Mouse (Mus musculus) forebrain, embryonic 16.5 days (tissue): ENCODE data around the gene Mysm1. TPM values are rescaled to one million over a fixed set of nuclear protein-coding genes. Genes with fewer than 3 reads are reported as not detected.

ENCODE experiments used
- ATAC-seq: fragments of 200-750 bp; cut with Nextera tagmentation; 2 replicates; pipeline ENCODE4 v1.8.0; 2017; ENCODE audit warnings: mild to moderate bottlenecking, moderate library complexity
- H3K27ac ChIP-seq: fragments of 300-500 bp; sonication (generic); 2 replicates; pipeline ENCODE4 v1.5.1; 2014; ENCODE audit warnings: low read length, control low read depth
- H3K27me3 ChIP-seq: fragments of 300-500 bp; sonication (generic); replicated peaks from 2 replicates; pipeline ENCODE4 v1.6.1; 2014; ENCODE audit warnings: low read length; ENCODE audit not compliant: control insufficient read depth, insufficient read depth
- H3K36me3 ChIP-seq: fragments of 300-500 bp; sonication (generic); 2 replicates; pipeline ENCODE4 v1.6.1; 2014; ENCODE audit not compliant: control insufficient read depth, insufficient read depth
- H3K4me1 ChIP-seq: fragments of 300-500 bp; sonication (generic); replicated peaks from 2 replicates; pipeline ENCODE4 v1.6.1; 2014; ENCODE audit warnings: low read length; ENCODE audit not compliant: control insufficient read depth, insufficient read depth
- H3K4me2 ChIP-seq: fragments of 300-500 bp; sonication (generic); 2 replicates; pipeline ENCODE4 v1.6.1; 2014; ENCODE audit warnings: mild to moderate bottlenecking, low read length, control low read depth
- H3K4me3 ChIP-seq: fragments of 300-500 bp; sonication (generic); replicated peaks from 2 replicates; pipeline ENCODE4 v1.5.1; 2014; ENCODE audit warnings: mild to moderate bottlenecking, low read length, control low read depth
- H3K9ac ChIP-seq: fragments of 300-500 bp; sonication (generic); replicated peaks from 2 replicates; pipeline ENCODE4 v1.6.1; 2014; ENCODE audit warnings: low read depth, low read length, control low read depth
- H3K9me3 ChIP-seq: fragments of 300-500 bp; sonication (generic); 2 replicates; pipeline ENCODE4 v1.6.1; 2016; ENCODE audit warnings: low read length; ENCODE audit not compliant: control insufficient read depth
- WGBS: fragments of 180-500 bp; shearing (Covaris S2); extraction: QIAGEN DNeasy Blood & Tissue Kit; methylation state at CpG from one replicate; pipeline ENCODE4 v1.1.7; 2014; 5-methylcytosine and 5-hydroxymethylcytosine counted together
- polyA plus RNA-seq: library from polyadenylated mRNA; unstranded; fragments of >200 nt; fragmentation: Nextera tagmentation; extraction: Ambion mirVana; gene quantifications from 2 replicates; pipeline ENCODE4 v1.2.1, GENCODE M21; 2015

Gene Mysm1
- polyA plus RNA-seq, result 28.2 and 31.9 TPM in 2 replicates

DNA sequence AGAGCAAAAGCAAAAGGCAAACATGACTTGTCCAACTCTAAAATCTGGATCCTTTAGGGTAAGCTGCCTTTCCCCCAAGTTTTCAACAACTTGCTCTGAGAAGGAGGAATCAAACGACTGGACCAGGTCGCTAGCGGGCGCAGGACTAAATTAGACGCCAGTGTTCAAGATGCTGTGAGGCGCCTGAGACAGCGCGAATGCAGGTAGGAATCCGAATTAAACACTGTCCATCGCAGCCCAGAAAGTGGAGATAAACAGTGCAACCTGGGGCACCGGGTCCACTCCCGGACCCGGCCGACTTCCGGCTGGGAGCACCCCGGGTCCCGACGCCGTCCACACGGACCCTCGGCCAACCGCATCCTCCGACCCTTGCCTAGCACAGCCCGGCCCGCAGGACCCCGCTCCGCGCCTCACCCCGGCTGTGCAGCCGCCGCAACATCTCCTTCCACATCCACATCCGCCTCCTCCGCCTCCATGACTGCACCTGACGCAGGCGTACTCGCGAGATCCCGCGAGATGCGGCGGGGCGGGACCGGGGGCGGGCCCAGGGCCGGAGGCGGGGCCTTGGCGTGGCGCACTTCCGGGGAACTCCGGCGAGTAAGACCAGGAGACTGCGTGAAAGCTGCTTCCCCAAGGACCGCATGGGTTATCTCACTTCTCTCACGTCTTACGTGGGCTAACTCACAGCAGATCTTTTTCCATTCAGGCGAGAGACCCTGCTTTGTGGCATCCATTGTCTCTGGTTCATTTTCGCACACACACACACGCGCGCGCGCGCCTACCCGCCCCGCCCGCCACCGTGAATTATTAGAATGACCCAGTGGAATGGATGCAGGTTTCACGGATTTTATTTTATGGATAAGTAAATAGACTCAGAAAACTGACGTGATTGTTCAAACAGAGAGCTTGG, at the start of gene Mysm1:
Gene Mysm1, minus strand, starts transcription at position 511 of the 910 bp plus-strand sequence.
- peaks cover 4% of the 10 kb centered on the region; the same call in 1 of the 2 replicates for H3K36me3 ChIP-seq
- H3K9ac ChIP-seq, result peak within 1 kb of the TSS; percentile 98
- no peaks in the 10 kb centered on the region for H3K27me3 ChIP-seq
- H3K4me1 ChIP-seq, result peaks cover 17% of the 10 kb centered on the region
- peak within 1 kb of the TSS; percentile 90 for H3K4me2 ChIP-seq
- H3K27ac ChIP-seq, result peak within 1 kb of the TSS; percentile 93
- H3K9me3 ChIP-seq, result no peaks in the 10 kb centered on the region
- peak; percentile 100 for ATAC-seq
- peak within 1 kb of the TSS; percentile 95 for H3K4me3 ChIP-seq
- WGBS, result under 1% methylated on average over 68 of the region's 69 CpGs

DNA sequence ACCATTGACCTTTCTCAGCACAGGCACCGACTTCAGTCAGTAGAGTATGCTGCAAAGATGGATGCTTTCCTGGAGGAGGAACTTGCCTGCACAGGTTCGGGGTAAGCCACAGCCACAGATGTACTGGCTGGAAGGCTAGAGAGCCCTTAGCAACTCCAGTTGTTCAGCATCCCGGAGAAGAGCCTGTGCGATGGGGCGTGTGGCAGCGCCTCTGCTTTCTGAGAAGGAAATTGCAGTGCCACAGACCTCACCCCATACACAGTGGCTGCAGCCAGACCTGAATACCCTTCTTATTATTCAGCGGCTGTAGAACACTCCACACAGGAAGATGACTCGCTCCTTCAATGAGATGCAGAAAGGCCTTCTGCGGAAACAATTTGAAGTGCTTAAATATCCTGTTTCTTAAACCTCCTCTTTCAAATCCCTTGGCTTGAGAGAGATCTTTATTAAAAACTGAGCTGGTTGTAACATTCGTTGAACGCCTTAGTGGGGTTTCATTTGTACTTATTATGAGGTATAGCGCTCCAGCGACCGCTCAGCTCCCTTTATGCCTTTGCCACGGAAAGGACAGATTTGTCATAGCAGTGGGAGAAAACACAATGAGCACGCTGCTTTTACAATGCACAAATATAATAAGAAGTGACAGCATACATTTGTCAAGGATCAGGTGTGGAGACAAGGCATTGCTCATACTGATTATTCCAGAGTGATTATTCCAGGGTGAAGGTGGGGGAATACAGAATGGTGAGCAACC, 47.1 kb upstream of the Mysm1 start:
- no peaks in the 10 kb centered on the region for H3K27me3 ChIP-seq
- H3K4me3 ChIP-seq, result no peak overlapping the region
- H3K4me2 ChIP-seq, result no peak overlapping the region
- WGBS, result 42% methylated on average over 16 of the region's 16 CpGs
- ATAC-seq, result peak; percentile 70
- H3K9ac ChIP-seq, result no peak overlapping the region
- no peak overlapping the region for H3K27ac ChIP-seq
- H3K36me3 ChIP-seq, result no peaks in the 10 kb centered on the region
- no peaks in the 10 kb centered on the region for H3K9me3 ChIP-seq
- H3K4me1 ChIP-seq, result 0 out of 2 replicates have a peak, but pooled peaks cover 5% of the 10 kb centered on the region

DNA sequence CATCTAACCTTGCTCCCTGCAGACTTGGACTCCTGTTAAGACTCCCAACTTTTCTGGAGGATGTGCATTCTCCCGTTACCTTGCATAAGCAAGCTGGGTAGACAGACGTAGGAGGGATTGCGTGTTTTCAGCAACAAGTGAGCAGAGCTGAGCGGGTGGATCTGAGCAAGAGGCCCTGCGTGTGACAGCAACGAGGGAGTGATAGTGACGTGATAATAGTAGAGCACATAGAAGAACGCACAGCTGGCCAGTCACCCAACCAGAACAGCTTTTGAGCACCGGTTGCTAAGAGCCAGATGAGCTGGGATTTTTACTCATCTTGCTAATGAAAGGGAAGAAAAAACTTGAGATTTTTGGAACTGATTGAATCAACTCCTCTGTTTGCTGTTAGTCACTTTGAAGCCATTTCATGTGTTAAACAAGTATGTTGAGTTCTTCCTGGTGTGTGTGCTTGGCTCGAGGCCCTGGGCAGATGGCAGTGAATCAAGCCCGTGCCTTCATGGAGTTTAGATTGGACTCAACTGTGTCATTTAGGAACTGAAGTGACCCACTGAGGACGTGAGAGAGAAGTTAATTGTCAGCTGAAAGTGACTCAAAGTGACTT, 44.6 kb upstream of the Mysm1 start:
- H3K36me3 ChIP-seq, result no peaks in the 10 kb centered on the region
- H3K9ac ChIP-seq, result no peak overlapping the region
- H3K9me3 ChIP-seq, result no peaks in the 10 kb centered on the region
- no peaks in the 10 kb centered on the region for H3K27me3 ChIP-seq
- 71% methylated on average over 12 of the region's 12 CpGs for WGBS
- no peak overlapping the region for H3K4me3 ChIP-seq
- ATAC-seq, result no peak
- H3K4me2 ChIP-seq, result no peak overlapping the region
- no peak overlapping the region for H3K27ac ChIP-seq
- 0 out of 2 replicates have a peak, but pooled peaks cover 5% of the 10 kb centered on the region for H3K4me1 ChIP-seq

DNA sequence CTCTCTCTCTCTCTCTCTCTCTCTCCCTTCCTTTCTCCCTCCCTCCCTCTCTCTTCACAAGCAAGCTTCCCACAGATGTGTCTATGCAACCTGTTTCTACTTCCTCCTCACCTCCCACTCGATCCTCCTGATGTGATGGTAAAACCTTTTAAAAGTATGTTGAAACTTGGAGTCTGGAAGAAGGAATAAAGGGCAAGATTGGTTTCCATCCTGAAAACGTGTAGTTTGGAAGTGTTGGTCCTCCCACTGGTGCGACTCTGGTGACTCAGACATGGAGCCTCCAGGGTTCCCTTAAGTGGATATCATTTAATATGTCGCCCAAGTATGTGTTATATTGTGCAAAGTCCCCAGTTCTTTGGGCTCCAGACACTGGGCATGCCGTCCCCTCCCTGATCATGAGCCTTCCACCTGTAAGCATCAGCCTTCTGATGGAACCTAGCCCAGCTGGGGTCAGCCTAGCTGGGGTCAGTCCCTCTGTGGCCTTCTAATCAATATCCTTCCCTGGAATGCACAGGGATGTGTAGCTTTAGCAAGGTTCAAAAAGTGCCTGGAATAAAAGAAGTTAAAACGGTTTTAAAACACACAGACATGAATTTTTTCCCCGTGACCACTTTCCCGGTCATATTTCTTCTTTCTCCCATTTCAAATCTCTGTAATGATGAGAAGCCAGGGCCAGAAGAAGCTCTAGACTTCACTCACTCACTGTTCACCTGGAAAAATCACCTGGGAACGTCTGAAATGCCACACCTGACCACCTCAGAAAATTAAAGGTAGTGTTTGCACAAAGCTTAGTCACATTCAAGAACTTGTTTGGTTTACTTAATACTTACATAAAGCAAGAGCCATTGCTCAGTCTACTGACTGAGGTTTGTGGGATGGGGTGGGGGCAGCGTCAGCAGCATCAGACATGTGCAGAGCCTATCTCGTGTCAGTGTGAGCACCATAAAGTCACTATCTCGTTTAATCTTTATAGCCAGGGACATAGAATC, 43.0 kb upstream of the Mysm1 start:
- Histone ChIP-seq H3K9ac (no peak overlapping the region), H3K4me2 (no peak overlapping the region), H3K27me3 (no peaks in the 10 kb centered on the region), H3K4me1 (0 out of 2 replicates have a peak, but pooled peaks cover 7% of the 10 kb centered on the region), H3K9me3 (no peaks in the 10 kb centered on the region), H3K36me3 (no peaks in the 10 kb centered on the region), H3K4me3 (no peak overlapping the region), H3K27ac (no peak overlapping the region)
- no peak for ATAC-seq
- WGBS, result 89% methylated on average over 12 of the region's 12 CpGs

DNA sequence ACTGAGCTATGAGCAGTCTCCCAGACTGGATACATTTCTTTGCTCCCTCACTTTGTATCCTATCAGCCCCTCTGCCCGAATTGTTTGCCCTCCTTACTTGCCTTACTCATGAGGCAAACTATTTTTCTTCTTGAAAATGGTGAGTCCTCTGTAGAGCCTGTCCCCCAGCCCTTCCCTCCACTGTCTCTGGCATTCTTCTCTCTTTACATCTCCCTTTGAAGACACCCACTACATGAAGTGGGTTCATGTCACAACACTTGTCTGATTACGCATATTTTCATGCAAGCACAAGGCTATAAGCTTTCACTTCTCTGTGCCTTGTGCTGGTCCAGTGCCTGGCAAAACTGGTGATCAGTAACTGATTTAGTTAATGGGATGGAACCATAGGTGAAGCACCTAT, 41.3 kb upstream of the Mysm1 start:
- H3K9ac ChIP-seq, result no peak overlapping the region
- ATAC-seq, result no peak
- 73% methylated on average over 2 of the region's 2 CpGs for WGBS
- H3K9me3 ChIP-seq, result no peaks in the 10 kb centered on the region
- H3K4me1 ChIP-seq, result 0 out of 2 replicates have a peak, but pooled peaks cover 2% of the 10 kb centered on the region
- no peak overlapping the region for H3K27ac ChIP-seq
- no peak overlapping the region for H3K4me3 ChIP-seq
- H3K27me3 ChIP-seq, result no peaks in the 10 kb centered on the region
- no peak overlapping the region for H3K4me2 ChIP-seq
- no peaks in the 10 kb centered on the region for H3K36me3 ChIP-seq

DNA sequence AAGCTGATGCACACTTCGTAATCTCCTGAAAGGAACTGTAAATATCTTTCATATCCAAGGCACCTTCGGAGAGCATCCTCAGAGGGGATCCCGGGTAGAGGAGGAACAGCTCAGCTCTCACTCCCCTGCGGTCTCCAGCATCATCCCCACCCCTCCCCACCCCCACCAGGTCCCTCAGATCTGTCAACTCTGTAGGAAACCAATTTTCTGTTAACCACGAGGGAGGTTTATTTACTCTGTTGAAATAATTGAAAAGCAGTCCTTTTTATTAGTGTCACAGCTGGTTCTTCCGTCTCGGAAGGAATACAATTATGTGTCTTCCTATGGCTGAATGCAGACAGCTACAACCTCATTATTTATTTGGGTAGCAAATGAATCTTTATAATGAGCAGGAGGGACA, 39.3 kb upstream of the Mysm1 start:
- H3K36me3 ChIP-seq, result no peaks in the 10 kb centered on the region
- H3K9me3 ChIP-seq, result no peaks in the 10 kb centered on the region
- WGBS, result 24% methylated on average over 7 of the region's 7 CpGs
- 0 out of 2 replicates have a peak, but pooled peaks cover 2% of the 10 kb centered on the region for H3K4me1 ChIP-seq
- H3K9ac ChIP-seq, result no peak overlapping the region
- no peak overlapping the region for H3K4me2 ChIP-seq
- no peak for ATAC-seq
- no peak overlapping the region for H3K4me3 ChIP-seq
- no peak overlapping the region for H3K27ac ChIP-seq
- no peaks in the 10 kb centered on the region for H3K27me3 ChIP-seq

DNA sequence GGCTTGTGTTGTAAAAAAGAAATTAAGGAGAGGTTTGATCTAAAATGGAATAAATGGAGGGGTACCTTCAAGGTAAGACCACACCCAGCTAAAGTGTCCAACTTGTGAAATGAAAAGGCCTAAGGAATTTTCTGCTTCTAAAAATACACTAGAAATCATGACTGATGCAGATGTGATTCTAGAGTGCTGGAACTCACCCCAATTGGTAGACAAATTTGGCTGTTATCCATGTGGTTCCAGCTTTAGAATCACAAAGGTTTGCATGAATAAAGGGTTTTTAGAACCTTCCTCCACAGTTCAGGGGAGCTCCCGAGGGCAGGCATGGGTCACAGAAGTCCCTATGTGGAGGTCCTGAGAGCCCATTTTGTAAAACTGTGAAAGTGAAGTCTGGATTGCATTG, 33.8 kb upstream of the Mysm1 start:
- H3K27ac ChIP-seq, result no peak overlapping the region
- no peaks in the 10 kb centered on the region for H3K27me3 ChIP-seq
- no peaks in the 10 kb centered on the region for H3K36me3 ChIP-seq
- H3K4me1 ChIP-seq, result peaks cover 4% of the 10 kb centered on the region
- 55% methylated on average over 1 of the region's 1 CpGs for WGBS
- H3K4me3 ChIP-seq, result no peak overlapping the region
- ATAC-seq, result no peak
- no peak overlapping the region for H3K9ac ChIP-seq
- peaks cover 2% of the 10 kb centered on the region; the same call in 1 of the 2 replicates for H3K9me3 ChIP-seq
- no peak overlapping the region for H3K4me2 ChIP-seq

DNA sequence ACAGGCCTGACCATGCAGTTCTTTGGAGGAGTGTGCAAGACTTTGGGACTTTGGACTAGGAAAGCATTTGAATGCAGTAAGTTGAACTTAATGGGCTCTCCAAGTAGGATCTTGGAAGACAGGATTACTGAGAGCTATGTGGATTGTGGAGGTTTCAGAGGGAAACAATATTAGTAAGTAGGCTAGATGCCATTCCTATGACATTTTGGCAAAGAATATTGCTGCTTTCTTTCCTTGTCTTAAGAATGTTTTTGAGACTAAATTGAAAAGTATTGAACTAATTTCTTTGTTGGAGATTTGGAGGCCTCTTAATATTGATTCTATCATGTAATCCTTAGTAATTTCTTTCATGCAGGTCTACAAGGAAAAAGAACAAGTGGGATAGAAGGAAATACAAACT, 33.4 kb upstream of the Mysm1 start:
- H3K4me3 ChIP-seq, result no peak overlapping the region
- no peak overlapping the region for H3K9ac ChIP-seq
- ATAC-seq, result no peak
- H3K4me1 ChIP-seq, result peaks cover 5% of the 10 kb centered on the region
- H3K36me3 ChIP-seq, result no peaks in the 10 kb centered on the region
- no peak overlapping the region for H3K4me2 ChIP-seq
- H3K27me3 ChIP-seq, result no peaks in the 10 kb centered on the region
- no peak overlapping the region for H3K27ac ChIP-seq
- peaks cover 2% of the 10 kb centered on the region; the same call in 1 of the 2 replicates for H3K9me3 ChIP-seq
